Mouse (Mus musculus): Measurements from ENCODE around the gene Strada.
"Not testable (repeated sequence)": the region's sequence is repeated elsewhere in the genome, so short reads cannot be mapped to it uniquely, and the experiment has no call there.

- TF ChIP-seq CTCF (IDR thresholded peaks at IDR 0.05; ENCODE audit: borderline replicate concordance, insufficient read depth, low read depth, low read length); POLR2A (IDR thresholded peaks at IDR 0.05; ENCODE audit: borderline replicate concordance, insufficient read depth, low read length): not testable (repeated sequence)
Observed at GRCm38 (mm10) chr11:106126727-106127373, 75.1 kb downstream of the Strada start.

Data from cerebellum, adult 2 months (tissue).